Mouse (Mus musculus) heart, embryonic 15.5 days (tissue): ENCODE measurements at regions not wholly inside any gene's neighbourhood (a gene's known extent, or its start where the extent isn't known, plus 50 kb on each side); places are given as distances from the start of the nearest gene placed in this dataset.

Source experiments
- ATAC-seq: fragments of 200-750 bp; cut with Nextera tagmentation; replicated peaks from 2 replicates; pipeline ENCODE4 v1.8.0; 2017; ENCODE audit warnings: low read depth, moderate TSS enrichment; ENCODE audit not compliant: insufficient number of reproducible peaks, insufficient read depth, low FRiP score
- H3K27ac ChIP-seq: fragments of 300-500 bp; sonication (generic); 2 replicates; pipeline ENCODE4 v1.5.1; 2015; ENCODE audit warnings: mild to moderate bottlenecking, inconsistent platforms
- H3K27me3 ChIP-seq: fragments of 300-500 bp; sonication (generic); 2 replicates; pipeline ENCODE4 v1.6.1; 2015; ENCODE audit warnings: inconsistent platforms
- H3K36me3 ChIP-seq: fragments of 300-500 bp; sonication (generic); 2 replicates; pipeline ENCODE4 v1.6.1; 2015; ENCODE audit warnings: mild to moderate bottlenecking, inconsistent platforms
- H3K4me1 ChIP-seq: fragments of 300-500 bp; sonication (generic); replicated peaks from 2 replicates; pipeline ENCODE4 v1.6.1; 2015; ENCODE audit warnings: inconsistent platforms
- H3K4me2 ChIP-seq: fragments of 300-500 bp; sonication (generic); 2 replicates; pipeline ENCODE4 v1.6.1; 2015; ENCODE audit warnings: inconsistent platforms, mild to moderate bottlenecking, moderate library complexity
- H3K4me3 ChIP-seq: fragments of 300-500 bp; sonication (generic); 2 replicates; pipeline ENCODE4 v1.5.1; 2015; ENCODE audit warnings: mild to moderate bottlenecking, inconsistent platforms
- H3K9ac ChIP-seq: fragments of 300-500 bp; sonication (generic); 2 replicates; pipeline ENCODE4 v1.6.1; 2015; ENCODE audit warnings: mild to moderate bottlenecking, inconsistent platforms
- H3K9me3 ChIP-seq: fragments of 300-500 bp; sonication (generic); replicated peaks from 2 replicates; pipeline ENCODE4 v1.6.1; 2016; ENCODE audit warnings: inconsistent platforms
- WGBS: fragments of 180-500 bp; shearing (Covaris S2); methylation state at CpG from one replicate; pipeline ENCODE4 v1.1.7; 2015; ENCODE audit warnings: mixed read lengths; 5-methylcytosine and 5-hydroxymethylcytosine counted together

DNA sequence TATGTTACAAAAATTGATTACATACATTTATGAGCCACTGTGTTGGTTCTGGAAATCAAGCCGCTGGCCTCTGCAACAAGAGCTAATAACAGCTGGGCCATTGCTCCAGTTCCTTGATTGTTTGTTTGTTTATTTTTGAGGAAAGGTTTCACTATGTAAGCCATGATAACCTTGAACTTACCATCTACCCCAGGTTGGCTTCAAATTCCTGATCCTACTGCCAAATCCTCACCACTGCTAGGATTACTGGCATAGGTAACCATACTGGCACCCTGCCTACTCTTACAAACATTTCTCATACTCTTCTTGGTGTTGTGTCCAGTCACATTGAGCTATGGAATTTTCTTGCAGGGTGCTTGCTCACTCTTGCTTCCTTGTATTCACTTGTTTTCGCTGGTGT is 720.6 kb downstream of the Ets1 start:
- no peak overlapping the region for H3K27ac ChIP-seq
- no peak overlapping the region for H3K9ac ChIP-seq
- H3K36me3 ChIP-seq = no peaks in the 10 kb centered on the region
- no peak overlapping the region for H3K4me3 ChIP-seq
- H3K9me3 ChIP-seq = no peaks in the 10 kb centered on the region
- no peak overlapping the region for H3K4me2 ChIP-seq
- no peaks in the 10 kb centered on the region for H3K27me3 ChIP-seq
- WGBS = 68% methylated on average over 2 of the region's 2 CpGs
- no peaks in the 10 kb centered on the region for H3K4me1 ChIP-seq
- ATAC-seq = no peak

DNA sequence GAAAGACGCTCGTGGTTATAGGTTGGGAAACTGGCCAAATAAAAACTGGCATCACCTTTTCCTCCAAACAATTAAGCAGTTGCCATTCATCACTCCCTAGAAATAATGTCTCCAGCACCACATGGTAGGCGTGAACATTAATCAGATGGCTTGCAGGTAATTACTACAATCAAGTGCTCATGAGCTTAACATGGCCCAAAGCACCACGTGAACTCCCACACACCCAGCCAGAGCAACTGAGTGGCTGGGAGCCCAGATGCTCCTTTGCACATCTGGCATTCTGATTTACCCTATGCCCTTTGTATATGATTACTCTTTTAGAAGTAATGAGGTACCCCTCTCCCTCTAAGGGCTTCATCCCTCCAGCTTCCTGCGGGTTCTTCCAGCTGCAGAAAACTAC is 724.9 kb downstream of the Ets1 start:
- Histone ChIP-seq H3K9me3 (no peaks in the 10 kb centered on the region), H3K4me2 (no peak overlapping the region), H3K9ac (no peak overlapping the region), H3K4me1 (no peaks in the 10 kb centered on the region), H3K36me3 (no peaks in the 10 kb centered on the region), H3K27me3 (no peaks in the 10 kb centered on the region), H3K27ac (no peak overlapping the region), H3K4me3 (no peak overlapping the region)
- WGBS = 76% methylated on average over 5 of the region's 5 CpGs
- no peak for ATAC-seq

DNA sequence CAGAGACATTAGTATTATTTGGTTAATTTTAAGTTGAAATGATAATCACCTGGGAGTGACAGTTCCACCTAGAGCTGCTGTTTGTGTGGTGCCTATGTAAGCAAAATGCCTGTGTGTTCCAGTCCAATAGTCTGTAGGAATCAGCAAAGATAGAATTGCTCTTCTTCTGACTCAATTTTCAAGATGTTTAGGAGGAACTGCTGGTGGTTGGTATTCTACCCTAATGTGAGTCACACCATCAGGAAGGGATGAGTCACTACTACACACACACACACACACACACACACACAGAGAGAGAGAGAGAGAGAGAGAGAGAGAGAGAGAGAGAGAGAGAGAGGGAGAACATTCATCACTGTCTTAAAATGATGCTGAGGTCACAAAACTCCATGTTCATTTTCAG is 753.1 kb downstream of the Ets1 start:
- Histone ChIP-seq H3K27me3 (no peaks in the 10 kb centered on the region), H3K36me3 (no peaks in the 10 kb centered on the region), H3K4me1 (no peaks in the 10 kb centered on the region), H3K27ac (no peak overlapping the region), H3K9me3 (no peaks in the 10 kb centered on the region), H3K4me3 (no peak overlapping the region), H3K4me2 (no peak overlapping the region), H3K9ac (no peak overlapping the region)
- no peak for ATAC-seq

DNA sequence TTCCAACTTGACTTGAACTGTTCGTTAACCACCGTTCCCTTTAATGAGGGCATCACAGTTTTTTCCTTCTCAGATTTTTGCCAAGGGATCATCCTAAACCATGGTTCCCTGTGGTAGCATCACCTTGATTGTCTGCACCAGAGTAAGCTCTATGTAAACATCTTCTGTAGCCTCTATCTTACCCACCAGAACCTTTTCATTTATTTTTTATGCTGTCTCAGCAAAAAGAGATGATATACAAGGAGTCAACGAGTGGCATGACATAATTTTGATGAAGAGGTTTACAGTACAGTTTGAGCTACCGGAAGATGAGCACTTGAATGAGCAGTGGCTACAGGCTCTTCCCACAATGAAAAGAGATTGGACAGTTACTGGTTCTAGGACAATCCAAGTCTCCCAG is 768.7 kb downstream of the Ets1 start:
- 77% methylated on average over 4 of the region's 4 CpGs for WGBS
- Histone ChIP-seq H3K4me1 (no peaks in the 10 kb centered on the region), H3K27me3 (no peaks in the 10 kb centered on the region), H3K4me3 (no peak overlapping the region), H3K27ac (no peak overlapping the region), H3K9ac (no peak overlapping the region), H3K4me2 (no peak overlapping the region), H3K36me3 (no peaks in the 10 kb centered on the region), H3K9me3 (no peaks in the 10 kb centered on the region)
- ATAC-seq = no peak

DNA sequence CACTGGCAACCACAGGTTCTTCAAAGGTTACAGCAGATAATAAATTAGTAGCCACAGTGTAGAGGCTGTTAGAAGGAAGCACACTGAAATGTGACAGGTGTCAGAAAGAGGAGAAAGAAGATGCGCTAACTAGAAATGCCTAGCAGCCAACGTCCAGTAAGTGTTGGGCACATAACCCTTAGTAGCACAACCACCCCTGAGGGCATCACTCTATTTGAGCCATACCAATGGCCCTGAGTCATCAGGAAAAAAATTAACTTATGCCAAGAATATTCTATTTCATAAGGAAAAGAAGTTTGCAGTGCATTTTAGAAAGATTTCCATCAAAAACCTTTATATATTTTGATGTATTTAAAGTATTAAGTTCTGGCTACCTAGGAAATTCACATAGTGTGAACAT is 771.5 kb downstream of the Ets1 start:
- ATAC-seq = no peak
- Histone ChIP-seq H3K27ac (no peak overlapping the region), H3K9me3 (no peaks in the 10 kb centered on the region), H3K36me3 (no peaks in the 10 kb centered on the region), H3K4me1 (no peaks in the 10 kb centered on the region), H3K27me3 (no peaks in the 10 kb centered on the region), H3K4me2 (no peak overlapping the region), H3K4me3 (no peak overlapping the region), H3K9ac (no peak overlapping the region)
- WGBS = 77% methylated on average over 2 of the region's 2 CpGs

DNA sequence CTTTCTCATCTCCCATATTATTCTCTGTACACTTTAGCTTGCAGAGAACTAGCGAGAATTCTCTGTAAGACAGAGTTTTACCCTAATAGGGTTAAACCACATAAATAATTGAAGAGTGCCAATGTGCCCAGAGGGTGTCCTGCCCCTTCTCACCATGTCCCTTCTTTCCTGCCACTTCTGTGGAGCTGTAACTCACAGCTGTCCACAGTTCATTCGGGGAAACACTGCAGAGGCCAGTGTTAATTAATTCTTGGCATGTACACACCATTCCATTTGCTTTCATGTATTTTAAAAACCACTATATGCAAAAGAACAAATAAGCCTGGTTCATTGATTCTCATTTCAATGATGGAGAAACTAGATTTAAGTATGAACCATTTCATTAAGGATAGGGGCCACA is 787.8 kb downstream of the Ets1 start:
- H3K27ac ChIP-seq = no peak overlapping the region
- no peak overlapping the region for H3K4me3 ChIP-seq
- no peaks in the 10 kb centered on the region for H3K4me1 ChIP-seq
- WGBS = 58% methylated on average over 2 of the region's 2 CpGs
- H3K27me3 ChIP-seq = no peaks in the 10 kb centered on the region
- H3K9me3 ChIP-seq = no peaks in the 10 kb centered on the region
- ATAC-seq = no peak
- no peak overlapping the region for H3K9ac ChIP-seq
- no peak overlapping the region for H3K4me2 ChIP-seq
- no peaks in the 10 kb centered on the region for H3K36me3 ChIP-seq

DNA sequence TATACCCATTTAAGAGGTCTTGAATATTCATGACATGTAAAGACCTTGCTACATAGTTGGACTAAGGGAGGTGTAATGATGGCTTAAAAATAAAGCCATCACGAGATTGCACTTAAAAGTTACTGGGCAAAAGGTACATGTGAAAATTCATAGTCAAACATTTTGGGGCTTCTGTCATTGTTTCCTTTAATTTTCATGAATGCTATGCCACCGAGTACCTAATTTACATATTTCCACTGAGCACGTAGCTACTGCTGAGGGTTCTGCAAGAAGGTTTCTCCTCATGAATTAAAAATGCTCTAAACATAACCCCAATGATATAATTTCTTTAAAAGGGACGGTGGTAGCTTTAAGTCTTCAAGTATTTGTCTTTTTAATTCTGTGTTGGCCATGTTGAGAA is 800.4 kb downstream of the Ets1 start:
- ATAC-seq = no peak
- H3K27ac ChIP-seq = no peak overlapping the region
- no peak overlapping the region for H3K9ac ChIP-seq
- no peak overlapping the region for H3K4me2 ChIP-seq
- no peaks in the 10 kb centered on the region for H3K9me3 ChIP-seq
- no peaks in the 10 kb centered on the region for H3K27me3 ChIP-seq
- no peaks in the 10 kb centered on the region for H3K4me1 ChIP-seq
- no peak overlapping the region for H3K4me3 ChIP-seq
- WGBS = 73% methylated on average over 4 of the region's 4 CpGs
- no peaks in the 10 kb centered on the region for H3K36me3 ChIP-seq

DNA sequence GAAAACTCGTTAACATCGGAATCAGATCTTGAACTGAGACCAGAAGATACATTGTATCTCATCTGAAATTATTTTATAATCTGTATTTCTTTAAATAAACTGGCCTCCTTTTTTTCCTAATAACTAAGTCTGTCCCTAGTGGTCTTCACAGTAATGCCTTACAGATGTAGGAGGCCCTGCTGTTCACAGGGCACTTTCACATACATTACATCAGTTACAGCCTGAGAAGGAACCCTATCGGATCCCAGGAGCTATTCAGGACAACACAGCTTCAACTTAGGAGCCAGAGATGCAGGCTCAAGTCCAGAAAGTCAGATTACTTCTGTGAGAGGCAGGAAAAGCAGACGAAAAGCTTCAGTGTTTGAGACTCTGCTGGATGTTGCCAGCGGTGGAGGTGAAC is 806.2 kb downstream of the Ets1 start:
- Histone ChIP-seq H3K4me2 (no peak overlapping the region), H3K4me3 (no peak overlapping the region), H3K9ac (no peak overlapping the region), H3K36me3 (no peaks in the 10 kb centered on the region), H3K4me1 (no peaks in the 10 kb centered on the region), H3K9me3 (no peaks in the 10 kb centered on the region), H3K27me3 (no peaks in the 10 kb centered on the region), H3K27ac (no peak overlapping the region)
- ATAC-seq = no peak
- 72% methylated on average over 5 of the region's 5 CpGs for WGBS

DNA sequence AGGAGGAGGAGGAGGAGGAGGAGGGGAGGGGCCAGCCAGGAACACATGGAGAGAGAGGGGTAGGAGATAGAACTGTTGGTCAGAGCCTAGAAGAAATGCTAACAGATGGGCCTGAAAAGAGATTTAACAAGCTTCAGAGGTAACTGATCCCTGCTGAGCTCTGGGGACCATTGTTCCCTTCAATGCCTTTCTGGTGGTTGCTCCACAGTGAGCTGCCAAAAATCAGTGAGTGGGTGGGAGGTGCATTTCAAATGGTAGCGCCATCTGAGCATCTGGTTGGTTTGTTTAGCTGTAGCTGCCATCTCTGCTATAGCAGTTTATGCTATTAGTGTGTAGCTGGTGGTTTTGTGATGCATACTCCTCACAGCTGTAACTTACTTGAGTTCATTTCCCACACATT is 809.9 kb downstream of the Ets1 start:
- H3K36me3 ChIP-seq = no peaks in the 10 kb centered on the region
- no peak for ATAC-seq
- no peaks in the 10 kb centered on the region for H3K9me3 ChIP-seq
- no peak overlapping the region for H3K27ac ChIP-seq
- WGBS = 58% methylated on average over 1 of the region's 1 CpGs
- H3K9ac ChIP-seq = no peak overlapping the region
- no peak overlapping the region for H3K4me2 ChIP-seq
- H3K4me1 ChIP-seq = no peaks in the 10 kb centered on the region
- H3K27me3 ChIP-seq = no peaks in the 10 kb centered on the region
- no peak overlapping the region for H3K4me3 ChIP-seq

DNA sequence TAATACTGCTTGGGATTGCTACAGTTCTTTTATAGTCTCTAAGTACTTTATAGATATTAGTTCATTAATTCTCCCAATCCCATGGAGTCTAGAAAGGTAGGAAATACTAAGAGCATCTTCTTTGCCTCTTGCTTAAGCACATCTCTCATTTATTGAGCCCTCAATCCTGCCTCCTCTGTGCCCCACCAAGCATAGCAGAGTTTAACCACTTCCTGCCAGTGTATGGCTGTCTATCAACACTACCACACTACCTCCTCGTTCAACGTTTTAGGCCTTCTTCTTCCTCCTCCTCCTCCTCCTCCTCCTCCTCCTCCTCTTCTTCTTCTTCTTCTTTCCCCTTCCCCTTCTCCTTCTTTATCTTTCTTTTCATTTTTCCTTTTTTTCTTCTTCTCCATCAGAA is 839.1 kb downstream of the Ets1 start:
- Histone ChIP-seq H3K27ac (no peak overlapping the region), H3K27me3 (no peaks in the 10 kb centered on the region), H3K36me3 (no peaks in the 10 kb centered on the region), H3K4me2 (no peak overlapping the region), H3K4me1 (no peaks in the 10 kb centered on the region), H3K9ac (no peak overlapping the region), H3K4me3 (no peak overlapping the region), H3K9me3 (no peaks in the 10 kb centered on the region)
- ATAC-seq = no peak
- WGBS = 45% methylated on average over 2 of the region's 2 CpGs

DNA sequence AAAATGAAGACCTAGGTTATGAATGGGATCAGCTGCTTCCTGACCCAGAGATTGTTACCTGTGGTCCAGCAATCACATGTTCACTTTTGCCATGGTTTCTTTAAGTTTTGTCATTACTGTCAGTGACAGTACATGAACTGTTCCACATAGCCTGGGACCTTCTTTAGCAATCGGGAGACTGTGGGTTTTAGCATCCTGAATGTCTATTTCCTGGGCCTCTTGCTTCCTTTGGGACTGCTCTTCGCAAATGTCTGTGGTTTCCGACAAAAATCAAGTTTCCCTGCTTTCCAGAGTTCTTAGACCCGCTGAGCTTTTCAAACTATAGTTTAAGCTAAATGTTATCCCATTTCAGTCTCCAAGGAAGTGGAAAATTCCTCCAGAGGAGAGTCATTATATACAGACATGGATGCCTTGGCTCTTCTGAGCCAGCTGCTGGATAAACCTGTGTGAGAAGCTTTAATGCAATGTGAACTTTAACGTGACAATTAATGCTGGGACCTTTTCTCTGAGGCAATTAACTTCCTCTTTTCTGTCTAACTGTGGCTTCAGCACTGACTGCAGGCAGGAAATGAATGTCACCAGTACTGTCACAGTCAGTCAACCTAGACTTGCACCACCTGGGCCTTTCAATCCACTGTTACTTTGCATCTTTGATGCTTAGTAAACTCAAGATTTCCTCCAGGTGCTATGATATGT is 847.0 kb downstream of the Ets1 start:
- Histone ChIP-seq H3K27ac (no peak overlapping the region), H3K4me1 (no peaks in the 10 kb centered on the region), H3K36me3 (no peaks in the 10 kb centered on the region), H3K9ac (no peak overlapping the region), H3K27me3 (no peaks in the 10 kb centered on the region), H3K4me3 (no peak overlapping the region), H3K9me3 (no peaks in the 10 kb centered on the region), H3K4me2 (no peak overlapping the region)
- 59% methylated on average over 5 of the region's 5 CpGs for WGBS
- ATAC-seq = no peak

DNA sequence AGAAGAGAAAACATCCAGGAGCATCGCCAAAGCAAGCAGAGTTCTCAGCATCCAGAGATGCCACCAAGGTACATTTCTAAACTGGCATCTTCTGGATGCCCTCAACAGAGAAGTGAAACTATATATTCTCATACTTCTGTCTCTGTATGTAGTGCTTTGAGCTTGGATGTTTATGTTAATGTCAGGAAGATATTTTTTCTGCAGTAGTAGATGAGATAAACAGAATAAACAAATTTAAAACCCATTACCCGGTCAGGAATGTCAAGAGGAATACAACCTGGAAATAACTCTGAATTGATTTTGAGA is 847.5 kb downstream of the Ets1 start:
- Histone ChIP-seq H3K9me3 (no peaks in the 10 kb centered on the region), H3K4me3 (no peak overlapping the region), H3K36me3 (no peaks in the 10 kb centered on the region), H3K4me2 (no peak overlapping the region), H3K4me1 (no peaks in the 10 kb centered on the region), H3K9ac (no peak overlapping the region), H3K27ac (no peak overlapping the region), H3K27me3 (no peaks in the 10 kb centered on the region)
- WGBS = 69% methylated on average over 2 of the region's 2 CpGs
- no peak for ATAC-seq
